Mouse (Mus musculus) left cerebral cortex, postnatal 25 days (tissue): ENCODE measurements around the gene Cog8. TPM values are rescaled to one million over a fixed set of nuclear protein-coding genes. Genes with fewer than 3 reads are reported as not detected.
A peak's percentile ranks its signal among the peaks of the same experiment; 100 is the strongest.

ENCODE experiments used
- DNase-seq, 2 experiments: peaks; one replicate each; pipeline ENCODE4 v3.0.0; 2022; ENCODE audit warnings: low spot score in 2 of 2, mixed read lengths in 1 of 2
- intact Hi-C: fragments of 180-260 bp; cut with DNase I; formaldehyde crosslinking; loops from one replicate; pipeline ENCODE4 v1.15.1; 2025
- total RNA-seq, 2 experiments: library from RNA; stranded (reverse); gene quantifications; 2 replicates each; pipeline ENCODE4 v1.2.3; 2021

Gene Cog8
- 10 to 100 TPM; 25.8 to 27.2 TPM for total RNA-seq

GRCm38 (mm10) chr8:107056076-107056972 lies at the start of gene Cog8, which contains the start of gene Nip7:
Gene Cog8, minus strand, starts transcription at chr8:107056689.
Gene Nip7, plus strand, starts transcription at chr8:107056877.
- intact Hi-C loops = loop anchor here (1.0 kb wide), 1 partner anchor 8 kb away; the partner anchor contains the start of gene Pdf
- DNase-seq = peak; percentile 96 to 99

- intact Hi-C loops = loop anchor here (2.0 kb wide), 1 partner anchor 320 kb away; the partner anchor contains the start of gene Nob1
- peak; percentile 52 to 72 for DNase-seq
Measured at GRCm38 (mm10) chr8:107104547-107104946, 48.1 kb upstream of the Cog8 start.

- intact Hi-C loops = no loop called here
- no peak for DNase-seq
Measured at GRCm38 (mm10) chr8:107100635-107101034, 44.1 kb upstream of the Cog8 start.

- intact Hi-C loops = loop anchor here (5.0 kb wide), 1 partner anchor 491 kb away; the partner anchor contains the start of gene Psmd7
- peak; percentile 96 to 98 for DNase-seq
Measured at GRCm38 (mm10) chr8:107096366-107097036, 40.0 kb upstream of the Cog8 start, which contains the start of gene Terf2. Gene Terf2, minus strand, starts transcription at chr8:107096547.

GRCm38 (mm10) chr8:107095717-107096365 lies 39.4 kb upstream of the Cog8 start:
- intact Hi-C loops = loop anchor here (5.0 kb wide), 1 partner anchor 491 kb away; the partner anchor contains the start of gene Psmd7
- no peak for DNase-seq

GRCm38 (mm10) chr8:107090531-107090930 lies 34.0 kb upstream of the Cog8 start:
- intact Hi-C loops = no loop called here
- DNase-seq = no peak

GRCm38 (mm10) chr8:107088526-107089063 lies 32.1 kb upstream of the Cog8 start:
- intact Hi-C loops = no loop called here
- DNase-seq = no peak

- intact Hi-C loops = no loop called here
- no peak for DNase-seq
Measured at GRCm38 (mm10) chr8:107086018-107086417, 29.5 kb upstream of the Cog8 start.

GRCm38 (mm10) chr8:107085358-107085757 lies 28.9 kb upstream of the Cog8 start:
- intact Hi-C loops = no loop called here
- no peak for DNase-seq

- no peak for DNase-seq
- intact Hi-C loops = no loop called here
Measured at GRCm38 (mm10) chr8:107076239-107076888, 19.9 kb upstream of the Cog8 start.

- no peak for DNase-seq
- intact Hi-C loops = no loop called here
Measured at GRCm38 (mm10) chr8:107074128-107074527, 17.6 kb upstream of the Cog8 start.

- intact Hi-C loops = no loop called here
- no peak for DNase-seq
Measured at GRCm38 (mm10) chr8:107073706-107074105, 17.2 kb upstream of the Cog8 start.

GRCm38 (mm10) chr8:107065511-107066496 lies 9.3 kb upstream of the Cog8 start, which contains the start of gene Tmed6:
Gene Tmed6, minus strand, starts transcription at chr8:107065644.
- intact Hi-C loops = no loop called here
- DNase-seq = no peak

- DNase-seq = no peak
- intact Hi-C loops = no loop called here
Measured at GRCm38 (mm10) chr8:107062613-107063012, 6.1 kb upstream of the Cog8 start.

GRCm38 (mm10) chr8:107056973-107057369 lies 482 bp upstream of the Cog8 start:
- intact Hi-C loops = loop anchor here (1.0 kb wide), 1 partner anchor 9 kb away; the partner anchor contains the start of gene Pdf
- DNase-seq = no peak

- DNase-seq = no peak
- intact Hi-C loops = no loop called here
Measured at GRCm38 (mm10) chr8:107052046-107052445, 4.4 kb downstream of the Cog8 start.

- DNase-seq = no peak
- intact Hi-C loops = no loop called here
Measured at GRCm38 (mm10) chr8:107049480-107049879, 7.0 kb downstream of the Cog8 start.
